Mouse (Mus musculus): ENCODE data around the gene Olfr788. TPM values are rescaled to one million over a fixed set of nuclear protein-coding genes. Genes with fewer than 3 reads are reported as not detected.

Gene Olfr788
- not detected in 2 replicates for polyA plus RNA-seq (2015; fragmentation: Nextera tagmentation; extraction: Ambion mirVana)

GRCm38 (mm10) chr10:129470698-129471097, at the start of gene Olfr788:
Olfr788 (plus strand) TSS chr10:129470998.
- Histone ChIP-seq H3K27me3 (ENCODE audit: control insufficient read depth, insufficient read depth, low read depth, low read length) (no peaks in the 10 kb centered on the region), H3K9ac (ENCODE audit: low read depth, low read length) (no peak within 1 kb of the TSS), H3K4me1 (ENCODE audit: control insufficient read depth, low read depth, low read length) (no peaks in the 10 kb centered on the region), H3K4me2 (ENCODE audit: low read depth, low read length) (no peak within 1 kb of the TSS), H3K9me3 (replicated peaks; ENCODE audit: control insufficient read depth, low read length) (no peaks in the 10 kb centered on the region), H3K27ac (ENCODE audit: low read length) (no peak within 1 kb of the TSS), H3K4me3 (ENCODE audit: low read depth, low read length) (no peak within 1 kb of the TSS), H3K36me3 (ENCODE audit: control insufficient read depth, insufficient read depth) (no peaks in the 10 kb centered on the region)
- no peak for ATAC-seq (ENCODE audit: low read depth)

GRCm38 (mm10) chr10:129427006-129427405, 43.8 kb upstream of the Olfr788 start, which contains the start of gene Olfr786:
Olfr786 (plus strand) TSS chr10:129427306.
- H3K4me3 ChIP-seq (ENCODE audit: low read depth, low read length) = no peak within 1 kb of the TSS
- no peaks in the 10 kb centered on the region for H3K27me3 ChIP-seq (ENCODE audit: control insufficient read depth, insufficient read depth, low read depth, low read length)
- no peak within 1 kb of the TSS for H3K4me2 ChIP-seq (ENCODE audit: low read depth, low read length)
- ATAC-seq (ENCODE audit: low read depth) = no peak
- no peaks in the 10 kb centered on the region for H3K4me1 ChIP-seq (ENCODE audit: control insufficient read depth, low read depth, low read length)
- no peaks in the 10 kb centered on the region for H3K36me3 ChIP-seq (ENCODE audit: control insufficient read depth, insufficient read depth)
- H3K27ac ChIP-seq (ENCODE audit: low read length) = no peak within 1 kb of the TSS
- H3K9me3 ChIP-seq (replicated peaks; ENCODE audit: control insufficient read depth, low read length) = no peaks in the 10 kb centered on the region
- no peak within 1 kb of the TSS for H3K9ac ChIP-seq (ENCODE audit: low read depth, low read length)

- ATAC-seq (ENCODE audit: low read depth) = no peak
- Histone ChIP-seq H3K27ac (ENCODE audit: low read length) (no peak within 1 kb of the TSS), H3K27me3 (ENCODE audit: control insufficient read depth, insufficient read depth, low read depth, low read length) (no peaks in the 10 kb centered on the region), H3K36me3 (ENCODE audit: control insufficient read depth, insufficient read depth) (no peaks in the 10 kb centered on the region), H3K4me1 (ENCODE audit: control insufficient read depth, low read depth, low read length) (no peaks in the 10 kb centered on the region), H3K4me2 (ENCODE audit: low read depth, low read length) (no peak within 1 kb of the TSS), H3K4me3 (ENCODE audit: low read depth, low read length) (no peak within 1 kb of the TSS), H3K9ac (ENCODE audit: low read depth, low read length) (no peak within 1 kb of the TSS), H3K9me3 (replicated peaks; ENCODE audit: control insufficient read depth, low read length) (no peaks in the 10 kb centered on the region)
- WGBS (ENCODE audit: insufficient replicate concordance) = 51% methylated on average over 3 of the region's 3 CpGs
These were observed 9.2 kb upstream of the Olfr788 start, which contains the start of gene Olfr787 for GRCm38 (mm10) chr10:129461562-129461961. Olfr787 (plus strand) TSS chr10:129461862.

GRCm38 (mm10) chr10:129473256-129473655, 2.5 kb downstream of the Olfr788 start:
- Histone ChIP-seq H3K4me2 (ENCODE audit: low read depth, low read length) (no peak overlapping the region), H3K9me3 (replicated peaks; ENCODE audit: control insufficient read depth, low read length) (no peaks in the 10 kb centered on the region), H3K27me3 (ENCODE audit: control insufficient read depth, insufficient read depth, low read depth, low read length) (no peaks in the 10 kb centered on the region), H3K27ac (ENCODE audit: low read length) (no peak overlapping the region), H3K36me3 (ENCODE audit: control insufficient read depth, insufficient read depth) (no peaks in the 10 kb centered on the region), H3K4me1 (ENCODE audit: control insufficient read depth, low read depth, low read length) (no peaks in the 10 kb centered on the region), H3K9ac (ENCODE audit: low read depth, low read length) (no peak overlapping the region), H3K4me3 (ENCODE audit: low read depth, low read length) (no peak overlapping the region)
- no peak for ATAC-seq (ENCODE audit: low read depth)
- WGBS (ENCODE audit: insufficient replicate concordance) = 31% methylated on average over 2 of the region's 2 CpGs

- no peak overlapping the region for H3K4me3 ChIP-seq (ENCODE audit: low read depth, low read length)
- ATAC-seq (ENCODE audit: low read depth) = no peak
- no peaks in the 10 kb centered on the region for H3K27me3 ChIP-seq (ENCODE audit: control insufficient read depth, insufficient read depth, low read depth, low read length)
- no peak overlapping the region for H3K27ac ChIP-seq (ENCODE audit: low read length)
- H3K9me3 ChIP-seq (replicated peaks; ENCODE audit: control insufficient read depth, low read length) = no peaks in the 10 kb centered on the region
- no peak overlapping the region for H3K4me2 ChIP-seq (ENCODE audit: low read depth, low read length)
- no peaks in the 10 kb centered on the region for H3K36me3 ChIP-seq (ENCODE audit: control insufficient read depth, insufficient read depth)
- no peak overlapping the region for H3K9ac ChIP-seq (ENCODE audit: low read depth, low read length)
- H3K4me1 ChIP-seq (ENCODE audit: control insufficient read depth, low read depth, low read length) = no peaks in the 10 kb centered on the region
These were observed 2.9 kb downstream of the Olfr788 start for GRCm38 (mm10) chr10:129473723-129474122.

GRCm38 (mm10) chr10:129484452-129484851, 13.7 kb downstream of the Olfr788 start, which contains the start of gene Olfr789:
Olfr789 (plus strand) TSS chr10:129484752.
- Histone ChIP-seq H3K9ac (ENCODE audit: low read depth, low read length) (no peak within 1 kb of the TSS), H3K4me2 (ENCODE audit: low read depth, low read length) (no peak within 1 kb of the TSS), H3K27ac (ENCODE audit: low read length) (no peak within 1 kb of the TSS), H3K36me3 (ENCODE audit: control insufficient read depth, insufficient read depth) (no peaks in the 10 kb centered on the region), H3K4me3 (ENCODE audit: low read depth, low read length) (no peak within 1 kb of the TSS), H3K9me3 (replicated peaks; ENCODE audit: control insufficient read depth, low read length) (no peaks in the 10 kb centered on the region), H3K27me3 (ENCODE audit: control insufficient read depth, insufficient read depth, low read depth, low read length) (no peaks in the 10 kb centered on the region), H3K4me1 (ENCODE audit: control insufficient read depth, low read depth, low read length) (no peaks in the 10 kb centered on the region)
- 39% methylated on average over 2 of the region's 2 CpGs for WGBS (ENCODE audit: insufficient replicate concordance)
- no peak for ATAC-seq (ENCODE audit: low read depth)

GRCm38 (mm10) chr10:129490101-129490500, 19.3 kb downstream of the Olfr788 start:
- Histone ChIP-seq H3K4me1 (ENCODE audit: control insufficient read depth, low read depth, low read length) (no peaks in the 10 kb centered on the region), H3K4me2 (ENCODE audit: low read depth, low read length) (no peak overlapping the region), H3K36me3 (ENCODE audit: control insufficient read depth, insufficient read depth) (no peaks in the 10 kb centered on the region), H3K9ac (ENCODE audit: low read depth, low read length) (no peak overlapping the region), H3K27me3 (ENCODE audit: control insufficient read depth, insufficient read depth, low read depth, low read length) (no peaks in the 10 kb centered on the region), H3K27ac (ENCODE audit: low read length) (no peak overlapping the region), H3K4me3 (ENCODE audit: low read depth, low read length) (no peak overlapping the region), H3K9me3 (replicated peaks; ENCODE audit: control insufficient read depth, low read length) (no peaks in the 10 kb centered on the region)
- ATAC-seq (ENCODE audit: low read depth) = no peak
- 56% methylated on average over 2 of the region's 2 CpGs for WGBS (ENCODE audit: insufficient replicate concordance)

- H3K27me3 ChIP-seq (ENCODE audit: control insufficient read depth, insufficient read depth, low read depth, low read length) = no peaks in the 10 kb centered on the region
- H3K4me2 ChIP-seq (ENCODE audit: low read depth, low read length) = no peak within 1 kb of the TSS
- H3K27ac ChIP-seq (ENCODE audit: low read length) = no peak within 1 kb of the TSS
- no peak for ATAC-seq (ENCODE audit: low read depth)
- H3K4me1 ChIP-seq (ENCODE audit: control insufficient read depth, low read depth, low read length) = no peaks in the 10 kb centered on the region
- no peaks in the 10 kb centered on the region for H3K9me3 ChIP-seq (replicated peaks; ENCODE audit: control insufficient read depth, low read length)
- no peak within 1 kb of the TSS for H3K4me3 ChIP-seq (ENCODE audit: low read depth, low read length)
- H3K9ac ChIP-seq (ENCODE audit: low read depth, low read length) = no peak within 1 kb of the TSS
- no peaks in the 10 kb centered on the region for H3K36me3 ChIP-seq (ENCODE audit: control insufficient read depth, insufficient read depth)
These were observed 27.4 kb downstream of the Olfr788 start, which contains the start of gene Olfr790 for GRCm38 (mm10) chr10:129498192-129498591. Olfr790 (plus strand) TSS chr10:129498492.

GRCm38 (mm10) chr10:129521492-129521891, 50.7 kb downstream of the Olfr788 start, which contains the start of gene Olfr791:
Olfr791 (plus strand) TSS chr10:129521792.
- Histone ChIP-seq H3K4me1 (ENCODE audit: control insufficient read depth, low read depth, low read length) (no peaks in the 10 kb centered on the region), H3K9ac (ENCODE audit: low read depth, low read length) (no peak within 1 kb of the TSS), H3K27me3 (ENCODE audit: control insufficient read depth, insufficient read depth, low read depth, low read length) (no peaks in the 10 kb centered on the region), H3K27ac (ENCODE audit: low read length) (no peak within 1 kb of the TSS), H3K9me3 (replicated peaks; ENCODE audit: control insufficient read depth, low read length) (no peaks in the 10 kb centered on the region; the same call in 1 of the 2 replicates), H3K4me2 (ENCODE audit: low read depth, low read length) (no peak within 1 kb of the TSS), H3K4me3 (ENCODE audit: low read depth, low read length) (no peak within 1 kb of the TSS), H3K36me3 (ENCODE audit: control insufficient read depth, insufficient read depth) (no peaks in the 10 kb centered on the region)
- 41% methylated on average over 3 of the region's 3 CpGs for WGBS (ENCODE audit: insufficient replicate concordance)
- ATAC-seq (ENCODE audit: low read depth) = no peak

Measured in liver, embryonic 16.5 days (tissue).